Mouse (Mus musculus) layer of hippocampus, adult 11-12 months (tissue): Measurements from ENCODE around the gene Plxnb3.
"Not testable (repeated sequence)": the region's sequence is repeated elsewhere in the genome, so short reads cannot be mapped to it uniquely, and the experiment has no call there.

Experiments used
- DNase-seq: peaks from one replicate; pipeline ENCODE4 v3.0.0; 2022; ENCODE audit warnings: low spot score

Gene Plxnb3

GRCm38 (mm10) chrX:73756334-73757140 lies at the start of gene Plxnb3:
Gene Plxnb3 (plus strand): TSS chrX:73757090.
- peak; percentile 41 for DNase-seq

GRCm38 (mm10) chrX:73715476-73716108 lies 41.3 kb upstream of the Plxnb3 start:
- DNase-seq, result peak; percentile 25

- DNase-seq, result peak; percentile 92
Observed at GRCm38 (mm10) chrX:73716109-73716661, 40.7 kb upstream of the Plxnb3 start, which contains the start of the genes Bcap31 and Abcd1. Gene Bcap31 (minus strand): TSS chrX:73716175. Gene Abcd1 (plus strand): TSS chrX:73716597.

- DNase-seq, result peak; percentile 18
Observed at GRCm38 (mm10) chrX:73716709-73717545, 40.0 kb upstream of the Plxnb3 start.

DNA sequence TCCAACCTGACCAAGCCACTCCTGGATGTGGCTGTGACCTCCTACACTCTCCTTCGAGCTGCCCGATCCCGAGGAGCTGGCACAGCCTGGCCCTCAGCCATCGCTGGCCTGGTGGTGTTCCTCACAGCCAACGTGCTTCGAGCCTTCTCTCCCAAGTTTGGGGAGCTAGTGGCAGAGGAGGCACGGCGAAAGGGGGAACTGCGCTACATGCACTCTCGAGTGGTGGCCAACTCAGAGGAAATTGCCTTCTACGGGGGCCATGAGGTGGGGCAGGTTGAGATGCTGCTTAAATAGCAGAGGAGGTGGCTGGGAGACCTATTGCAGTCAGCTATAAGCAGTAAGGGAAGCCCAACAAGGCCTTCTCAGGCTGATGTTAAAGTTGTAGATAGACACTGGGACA lies 39.2 kb upstream of the Plxnb3 start:
- DNase-seq, result no peak

DNA sequence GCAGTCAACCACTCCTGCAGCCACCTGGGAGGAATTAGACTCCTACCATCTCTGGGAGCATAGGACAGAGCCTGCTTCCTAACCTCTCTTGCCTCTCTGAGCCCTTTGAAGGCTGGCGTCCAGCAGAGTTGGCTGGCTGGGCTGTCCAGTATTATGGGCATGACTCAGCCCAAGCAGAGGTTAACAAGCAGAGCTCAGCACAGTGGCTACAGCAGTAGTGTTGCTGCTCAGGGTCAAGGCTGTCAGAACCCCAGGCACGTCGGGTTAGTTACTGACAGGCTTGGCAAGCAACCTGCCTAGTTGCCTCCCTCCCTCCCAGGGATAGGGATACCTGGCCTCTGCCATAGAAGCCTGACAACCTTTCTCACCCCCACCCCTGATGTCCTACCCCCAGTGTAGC lies 38.6 kb upstream of the Plxnb3 start:
- DNase-seq, result peak; percentile 6

DNA sequence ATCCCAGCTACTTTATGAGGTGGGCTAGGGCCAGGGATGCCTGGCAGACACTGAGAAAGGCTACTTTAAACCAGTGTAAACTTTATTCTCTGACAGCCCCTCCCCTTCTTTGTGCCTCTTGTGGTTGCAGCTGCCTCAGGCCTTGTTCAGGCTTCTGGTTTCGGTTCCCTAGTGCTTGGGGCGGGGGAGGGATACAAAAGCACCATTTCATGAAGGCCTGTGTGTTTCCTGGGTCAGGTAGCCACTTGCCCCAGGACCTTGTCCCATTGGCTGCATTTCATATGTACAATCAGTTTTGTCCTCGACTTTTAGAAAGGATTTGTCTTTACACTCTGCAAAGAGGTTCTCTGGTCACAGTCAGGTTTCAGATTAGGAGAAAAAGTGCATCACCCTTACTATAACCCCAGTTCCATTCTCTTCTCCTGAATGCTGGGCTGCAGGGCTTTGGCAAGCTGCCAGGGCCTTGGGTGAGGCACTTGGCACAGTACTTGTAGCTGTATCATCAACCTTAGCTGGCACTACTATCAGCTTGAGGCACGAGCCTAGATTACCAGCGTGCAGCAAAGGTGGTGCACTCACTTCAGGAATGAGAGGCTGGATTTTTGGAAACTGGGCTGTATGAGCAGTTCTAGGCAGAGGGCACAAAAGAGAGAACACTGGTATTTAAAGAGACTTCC lies 38.1 kb upstream of the Plxnb3 start:
- DNase-seq, result peak; percentile 23

DNA sequence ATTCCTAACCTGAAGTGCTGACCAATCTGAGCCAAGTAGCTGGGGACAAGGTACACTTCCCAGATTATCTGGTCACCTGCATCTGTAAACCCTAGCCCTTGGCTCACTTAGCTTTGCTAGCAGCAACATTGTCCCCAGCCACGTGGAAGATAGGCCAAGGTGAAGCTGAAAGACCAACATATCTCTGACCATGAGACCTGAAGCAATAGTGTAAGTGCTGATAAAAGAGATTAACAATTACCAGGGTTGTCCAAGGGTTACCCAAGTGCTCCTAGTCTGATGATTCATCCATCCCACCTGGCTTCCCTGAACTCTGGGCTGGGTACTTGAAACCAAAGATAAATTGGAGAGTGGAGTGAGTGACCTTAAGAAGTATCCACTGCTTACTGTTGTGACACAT lies 26.0 kb upstream of the Plxnb3 start:
- no peak for DNase-seq

- DNase-seq, result no peak
Observed at GRCm38 (mm10) chrX:73738155-73738554, 18.7 kb upstream of the Plxnb3 start.

- no peak for DNase-seq
Observed at GRCm38 (mm10) chrX:73739151-73739550, 17.7 kb upstream of the Plxnb3 start.

- not testable (repeated sequence) for DNase-seq
Observed at GRCm38 (mm10) chrX:73739841-73740240, 17.0 kb upstream of the Plxnb3 start.

DNA sequence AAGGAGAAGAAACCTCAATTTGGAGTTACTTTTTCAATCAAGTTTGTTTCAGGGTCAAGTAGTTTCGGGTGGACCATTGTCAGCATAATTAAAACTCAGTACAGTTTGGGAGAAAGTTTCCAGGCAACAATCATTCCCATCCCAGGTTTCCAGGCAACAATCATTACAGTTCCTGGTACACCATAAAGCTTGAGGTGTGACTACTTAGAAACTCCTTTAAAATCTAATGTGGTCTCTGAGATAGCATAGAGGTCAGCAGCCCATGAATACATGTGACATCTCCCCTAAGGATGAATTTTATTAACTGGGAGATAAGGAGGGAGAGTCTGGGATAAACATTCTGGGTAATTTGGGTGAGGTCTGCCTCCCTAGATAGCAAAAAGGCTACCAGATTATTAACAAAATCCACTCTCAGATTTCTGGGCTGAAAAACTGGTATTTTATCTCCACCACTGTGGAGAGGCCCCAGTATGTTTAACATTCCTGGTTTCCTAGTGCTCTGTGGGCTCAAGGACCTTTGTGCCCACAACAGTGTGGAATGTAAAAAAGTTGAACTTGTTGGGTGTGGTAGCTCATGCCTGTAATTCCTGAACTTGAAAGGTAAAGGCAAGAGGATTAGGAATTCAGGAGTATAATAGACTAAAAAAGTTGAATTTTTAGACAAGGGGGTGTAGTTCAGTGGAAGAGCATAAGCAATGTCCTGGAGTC lies 12.0 kb upstream of the Plxnb3 start:
- no peak for DNase-seq

GRCm38 (mm10) chrX:73748977-73749376 lies 7.9 kb upstream of the Plxnb3 start:
- DNase-seq, result no peak

DNA sequence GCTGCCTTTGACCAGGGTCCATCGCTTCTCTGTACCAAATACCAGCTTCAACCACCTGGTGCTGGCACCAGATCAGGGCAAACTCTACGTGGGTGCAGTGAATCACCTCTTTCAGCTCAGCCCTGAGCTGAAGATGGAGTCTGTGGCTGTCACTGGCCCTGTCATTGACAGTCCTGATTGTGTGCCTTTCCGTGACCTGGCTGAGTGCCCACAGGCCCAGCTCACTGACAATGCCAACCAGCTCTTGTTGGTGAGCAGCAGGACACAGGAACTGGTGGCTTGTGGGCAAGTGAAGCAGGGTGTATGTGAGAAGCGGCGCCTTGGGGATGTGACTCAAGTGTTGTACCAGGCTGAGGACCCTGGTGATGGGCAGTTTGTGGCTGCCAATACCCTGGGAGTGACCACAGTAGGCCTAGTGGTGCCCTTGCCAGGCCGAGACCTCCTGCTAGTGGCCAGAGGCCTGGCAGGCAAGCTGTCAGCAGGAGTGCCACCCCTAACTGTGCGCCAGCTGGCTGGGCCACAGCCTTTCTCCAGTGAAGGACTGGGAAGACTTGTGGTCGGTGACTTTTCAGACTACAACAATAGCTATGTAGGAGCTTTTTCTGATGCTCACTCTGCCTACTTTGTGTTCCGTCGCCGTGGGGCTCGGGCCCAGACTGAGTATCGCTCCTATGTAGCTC lies 1.9 kb downstream of the Plxnb3 start:
- DNase-seq, result peak; percentile 46

GRCm38 (mm10) chrX:73765311-73765710 lies 8.4 kb downstream of the Plxnb3 start:
- peak; percentile 41 for DNase-seq

GRCm38 (mm10) chrX:73767267-73767666 lies 10.4 kb downstream of the Plxnb3 start:
- no peak for DNase-seq

DNA sequence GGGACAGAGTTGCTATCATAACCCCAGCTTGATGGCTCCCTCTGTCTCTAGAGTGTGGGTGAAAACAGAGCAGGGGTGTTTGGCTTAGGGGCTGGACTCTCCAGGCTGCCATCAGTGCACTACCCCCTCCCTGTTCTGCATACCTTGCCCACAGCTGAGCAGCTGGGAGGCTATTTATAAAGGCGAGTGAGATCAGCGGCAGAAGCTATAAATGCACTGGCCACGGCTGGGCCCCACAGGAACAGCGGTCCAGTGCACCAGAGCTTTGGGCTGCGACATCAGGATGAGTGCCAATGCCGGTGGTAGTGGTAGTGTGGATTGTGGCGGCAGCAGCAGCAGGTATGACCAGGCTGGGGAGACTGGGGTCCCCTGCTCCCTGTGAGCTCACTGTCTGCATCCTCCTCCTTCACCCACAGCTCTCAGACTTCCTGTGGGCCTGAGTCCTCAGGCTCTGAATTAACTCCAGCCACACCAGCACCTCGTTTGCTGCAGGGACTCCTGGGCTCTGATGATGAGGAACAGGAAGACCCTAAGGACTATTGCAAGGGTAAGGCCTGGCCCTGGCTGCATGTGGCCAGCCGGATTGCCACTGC lies 17.4 kb downstream of the Plxnb3 start, which contains the start of gene Srpk3:
Srpk3 (plus strand) TSS at position 238 of the 593 bp plus-strand sequence.
- peak; percentile 21 for DNase-seq

- no peak for DNase-seq
Observed at GRCm38 (mm10) chrX:73774802-73775483, 18.1 kb downstream of the Plxnb3 start.

- DNase-seq, result no peak
Observed at GRCm38 (mm10) chrX:73782227-73782626, 25.3 kb downstream of the Plxnb3 start.
